Mouse (Mus musculus) embryonic facial prominence, embryonic 14.5 days (tissue): ENCODE results near the gene Gdf9. TPM values are rescaled to one million over a fixed set of nuclear protein-coding genes. Genes with fewer than 3 reads are reported as not detected.
A peak's percentile ranks its signal among the peaks of the same experiment; 100 is the strongest.

Experiments
- ATAC-seq: fragments of 200-750 bp; cut with Nextera tagmentation; 2 replicates; pipeline ENCODE4 v1.8.0; 2017; ENCODE audit warnings: low read depth, moderate number of reproducible peaks, moderate TSS enrichment
- DNase-seq: peaks from one replicate; pipeline ENCODE4 v3.0.0-alpha.2; 2015; ENCODE audit warnings: low spot score
- H3K27ac ChIP-seq: fragments of 300-500 bp; sonication (generic); replicated peaks from 2 replicates; pipeline ENCODE4 v1.5.1; 2014; ENCODE audit warnings: low read depth, mild to moderate bottlenecking, low read length, moderate library complexity
- H3K27me3 ChIP-seq: fragments of 300-500 bp; sonication (generic); replicated peaks from 2 replicates; pipeline ENCODE4 v1.6.1; 2014; ENCODE audit warnings: low read length; ENCODE audit not compliant: control insufficient read depth, insufficient read depth
- H3K36me3 ChIP-seq: fragments of 300-500 bp; sonication (generic); 2 replicates; pipeline ENCODE4 v1.6.1; 2014; ENCODE audit warnings: low read length, mixed read lengths; ENCODE audit not compliant: control insufficient read depth, insufficient read depth
- H3K4me1 ChIP-seq: fragments of 300-500 bp; sonication (generic); 2 replicates; pipeline ENCODE4 v1.6.1; 2014; ENCODE audit warnings: antibody characterized with exemption, low read length; ENCODE audit not compliant: control insufficient read depth, insufficient read depth
- H3K4me2 ChIP-seq: fragments of 300-500 bp; sonication (generic); 2 replicates; pipeline ENCODE4 v1.6.1; 2014; ENCODE audit warnings: low read depth, mild to moderate bottlenecking, low read length, moderate library complexity, mixed read lengths
- H3K4me3 ChIP-seq: fragments of 300-500 bp; sonication (generic); 2 replicates; pipeline ENCODE4 v1.5.1; 2014; ENCODE audit warnings: low read depth, mild to moderate bottlenecking, low read length
- H3K9ac ChIP-seq: fragments of 300-500 bp; sonication (generic); 2 replicates; pipeline ENCODE4 v1.6.1; 2014; ENCODE audit warnings: low read depth, mild to moderate bottlenecking, low read length, moderate library complexity, mixed read lengths
- H3K9me3 ChIP-seq: fragments of 300-500 bp; sonication (generic); 2 replicates; pipeline ENCODE4 v1.6.1; 2016; ENCODE audit warnings: low read length; ENCODE audit not compliant: control insufficient read depth
- WGBS: fragments of 180-500 bp; shearing (Covaris S2); extraction: QIAGEN DNeasy Blood & Tissue Kit; methylation state at CpG from one replicate; pipeline ENCODE4 v1.1.7; 2014; 5-methylcytosine and 5-hydroxymethylcytosine counted together
- microRNA-seq: library from miRNA; unstranded; fragments of <30 nt; microRNA quantifications from one replicate; pipeline ENCODE4, GENCODE M21; 2016; ENCODE audit warnings: borderline number of aligned reads
- polyA plus RNA-seq: library from polyadenylated mRNA; unstranded; fragments of >200 nt; fragmentation: Nextera tagmentation; extraction: Ambion mirVana; gene quantifications from 2 replicates; pipeline ENCODE4 v1.2.1, GENCODE M21; 2014

Gene Gdf9
- polyA plus RNA-seq, 1 experiment from 2014 or later: 2.7 TPM

GRCm38 (mm10) chr11:53485719-53486118 is 54.9 kb downstream of the Gdf9 start:
- 42% methylated on average over 3 of the region's 3 CpGs for WGBS

DNA sequence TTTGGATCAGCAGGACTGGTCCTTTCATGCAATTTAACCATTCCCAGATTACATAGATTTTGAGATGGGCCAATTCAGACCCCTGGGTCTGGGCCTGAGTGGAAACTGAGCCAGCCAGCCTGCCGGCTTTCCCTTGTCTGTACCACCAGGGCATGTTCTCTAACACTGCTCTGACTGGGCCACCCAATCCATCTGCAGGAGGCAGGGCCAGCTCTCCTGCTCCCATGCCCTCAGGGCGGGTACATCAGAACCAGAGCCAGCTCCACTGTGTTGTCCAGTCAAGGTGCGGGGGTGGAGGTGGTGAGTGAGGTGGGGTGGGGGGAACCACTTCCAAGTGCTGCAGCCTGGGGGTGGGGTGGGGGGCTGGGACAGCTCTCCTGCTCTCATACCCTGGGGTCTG is 55.5 kb downstream of the Gdf9 start:
- 71% methylated on average over 3 of the region's 3 CpGs for WGBS
- Histone ChIP-seq H3K9ac (no peak overlapping the region), H3K4me1 (no peaks in the 10 kb centered on the region), H3K27me3 (peaks cover 12% of the 10 kb centered on the region), H3K4me2 (no peak overlapping the region), H3K4me3 (no peak overlapping the region), H3K36me3 (no peaks in the 10 kb centered on the region), H3K9me3 (no peaks in the 10 kb centered on the region), H3K27ac (no peak overlapping the region)
- DNase-seq (no peak), ATAC-seq (no peak)

More at GRCm38 (mm10) chr11:53485719-53486118, 54.9 kb downstream of the Gdf9 start:
- Histone ChIP-seq H3K36me3 (no peaks in the 10 kb centered on the region), H3K9ac (no peak overlapping the region), H3K4me3 (no peak overlapping the region), H3K9me3 (no peaks in the 10 kb centered on the region), H3K4me2 (no peak overlapping the region), H3K4me1 (no peaks in the 10 kb centered on the region), H3K27ac (no peak overlapping the region), H3K27me3 (peaks cover 18% of the 10 kb centered on the region)
- no peak for ATAC-seq
- no peak for DNase-seq

GRCm38 (mm10) chr11:53486822-53487594 is 56.2 kb downstream of the Gdf9 start:
- peaks cover 8% of the 10 kb centered on the region; the same call in 1 of the 2 replicates for H3K27me3 ChIP-seq
- ATAC-seq: peak; percentile 67
- H3K27ac ChIP-seq: no peak overlapping the region
- H3K4me2 ChIP-seq: peak overlapping the region; percentile 43
- no peak for DNase-seq
- H3K36me3 ChIP-seq: no peaks in the 10 kb centered on the region
- no peaks in the 10 kb centered on the region for H3K9me3 ChIP-seq
- H3K4me3 ChIP-seq: peak overlapping the region; percentile 15
- no peaks in the 10 kb centered on the region for H3K4me1 ChIP-seq
- H3K9ac ChIP-seq: no peak overlapping the region; the same call in 1 of the 2 replicates
- WGBS: 11% methylated on average over 25 of the region's 27 CpGs

Small RNA genes lying within 50 kb of the gene (microRNA-seq; reads per million reads assigned to microRNA genes)
- not detected for gene Mir6920

Other genes with a start within 250 kb of the Gdf9 start
- 85.8 and 86.5 TPM in 2 replicates for gene Hspa4, start 130.6 kb upstream of the Gdf9 start, polyA plus RNA-seq
- gene Zcchc10, start 106.3 kb upstream of the Gdf9 start, polyA plus RNA-seq: 18.6 and 18.7 TPM in 2 replicates
- gene Aff4, start 80.2 kb upstream of the Gdf9 start, polyA plus RNA-seq: 50.8 and 59.7 TPM in 2 replicates
- gene Leap2, start 7.9 kb upstream of the Gdf9 start, polyA plus RNA-seq: not detected in 2 replicates
- 592 and 683 TPM in 2 replicates for gene Uqcrq, start 192 bp upstream of the Gdf9 start, polyA plus RNA-seq
- gene Gm10447, start 26.1 kb downstream of the Gdf9 start, polyA plus RNA-seq: not detected in 2 replicates
- gene Shroom1, start 26.2 kb downstream of the Gdf9 start, polyA plus RNA-seq: 2.9 and 4.0 TPM in 2 replicates
- gene Gm9837, start 39.5 kb downstream of the Gdf9 start, polyA plus RNA-seq: not detected in 2 replicates
- gene Gm9945, start 49.1 kb downstream of the Gdf9 start, polyA plus RNA-seq: not detected in 2 replicates
- 1.00 and 1.0 TPM in 2 replicates for gene Sowaha, start 49.3 kb downstream of the Gdf9 start, polyA plus RNA-seq
- gene Sept8, start 88.2 kb downstream of the Gdf9 start, polyA plus RNA-seq: 42.2 and 46.6 TPM in 2 replicates
- gene Kif3a, start 136.4 kb downstream of the Gdf9 start, polyA plus RNA-seq: 75.4 and 77.0 TPM in 2 replicates
- 1.1 and 4.3 TPM in 2 replicates for gene Il4, start 187.6 kb downstream of the Gdf9 start, polyA plus RNA-seq
- gene Il13, start 203.7 kb downstream of the Gdf9 start, polyA plus RNA-seq: not detected in 2 replicates